Mouse (Mus musculus) hindbrain, embryonic 14.5 days (tissue): Measurements from ENCODE around the gene a. TPM values are rescaled to one million over a fixed set of nuclear protein-coding genes. Genes with fewer than 3 reads are reported as not detected.

Source experiments
- ATAC-seq: fragments of 200-750 bp; cut with Nextera tagmentation; 2 replicates; pipeline ENCODE4 v1.8.0; 2017; ENCODE audit warnings: moderate number of reproducible peaks, mild to moderate bottlenecking, moderate TSS enrichment, moderate library complexity; ENCODE audit not compliant: low FRiP score
- DNase-seq: peaks from one replicate; pipeline ENCODE4 v3.0.0-alpha.2; 2015; ENCODE audit warnings: low spot score
- H3K27ac ChIP-seq: fragments of 300-500 bp; sonication (generic); 2 replicates; pipeline ENCODE4 v1.5.1; 2014; ENCODE audit warnings: mild to moderate bottlenecking, moderate library complexity
- H3K27me3 ChIP-seq: fragments of 300-500 bp; sonication (generic); 2 replicates; pipeline ENCODE4 v1.6.1; 2014; ENCODE audit warnings: mild to moderate bottlenecking, low read length, mixed read lengths; ENCODE audit not compliant: control insufficient read depth, insufficient read depth
- H3K36me3 ChIP-seq: fragments of 300-500 bp; sonication (generic); replicated peaks from 2 replicates; pipeline ENCODE4 v1.6.1; 2014; ENCODE audit not compliant: control insufficient read depth, insufficient read depth
- H3K4me1 ChIP-seq: fragments of 300-500 bp; sonication (generic); replicated peaks from 2 replicates; pipeline ENCODE4 v1.6.1; 2014; ENCODE audit warnings: antibody characterized with exemption, low read length, mixed read lengths; ENCODE audit not compliant: control insufficient read depth, insufficient read depth
- H3K4me2 ChIP-seq: fragments of 300-500 bp; sonication (generic); replicated peaks from 2 replicates; pipeline ENCODE4 v1.6.1; 2014; ENCODE audit warnings: mild to moderate bottlenecking, moderate library complexity
- H3K4me3 ChIP-seq: fragments of 300-500 bp; sonication (generic); replicated peaks from 2 replicates; pipeline ENCODE4 v1.5.1; 2014; ENCODE audit warnings: mild to moderate bottlenecking, low read length
- H3K9ac ChIP-seq: fragments of 300-500 bp; sonication (generic); 2 replicates; pipeline ENCODE4 v1.6.1; 2014
- H3K9me3 ChIP-seq: fragments of 300-500 bp; sonication (generic); 2 replicates; pipeline ENCODE4 v1.6.1; 2016; ENCODE audit warnings: low read length; ENCODE audit not compliant: control insufficient read depth
- WGBS: fragments of 180-500 bp; shearing (Covaris S2); extraction: QIAGEN DNeasy Blood & Tissue Kit; methylation state at CpG from one replicate; pipeline ENCODE4 v1.1.7; 2014; 5-methylcytosine and 5-hydroxymethylcytosine counted together
- polyA plus RNA-seq: library from polyadenylated mRNA; unstranded; fragments of >200 nt; fragmentation: Nextera tagmentation; extraction: Ambion mirVana; gene quantifications from 2 replicates; pipeline ENCODE4 v1.2.1, GENCODE M21; 2014

a gene
- polyA plus RNA-seq, 1 experiment from 2014 or later: 1.3 TPM

DNA sequence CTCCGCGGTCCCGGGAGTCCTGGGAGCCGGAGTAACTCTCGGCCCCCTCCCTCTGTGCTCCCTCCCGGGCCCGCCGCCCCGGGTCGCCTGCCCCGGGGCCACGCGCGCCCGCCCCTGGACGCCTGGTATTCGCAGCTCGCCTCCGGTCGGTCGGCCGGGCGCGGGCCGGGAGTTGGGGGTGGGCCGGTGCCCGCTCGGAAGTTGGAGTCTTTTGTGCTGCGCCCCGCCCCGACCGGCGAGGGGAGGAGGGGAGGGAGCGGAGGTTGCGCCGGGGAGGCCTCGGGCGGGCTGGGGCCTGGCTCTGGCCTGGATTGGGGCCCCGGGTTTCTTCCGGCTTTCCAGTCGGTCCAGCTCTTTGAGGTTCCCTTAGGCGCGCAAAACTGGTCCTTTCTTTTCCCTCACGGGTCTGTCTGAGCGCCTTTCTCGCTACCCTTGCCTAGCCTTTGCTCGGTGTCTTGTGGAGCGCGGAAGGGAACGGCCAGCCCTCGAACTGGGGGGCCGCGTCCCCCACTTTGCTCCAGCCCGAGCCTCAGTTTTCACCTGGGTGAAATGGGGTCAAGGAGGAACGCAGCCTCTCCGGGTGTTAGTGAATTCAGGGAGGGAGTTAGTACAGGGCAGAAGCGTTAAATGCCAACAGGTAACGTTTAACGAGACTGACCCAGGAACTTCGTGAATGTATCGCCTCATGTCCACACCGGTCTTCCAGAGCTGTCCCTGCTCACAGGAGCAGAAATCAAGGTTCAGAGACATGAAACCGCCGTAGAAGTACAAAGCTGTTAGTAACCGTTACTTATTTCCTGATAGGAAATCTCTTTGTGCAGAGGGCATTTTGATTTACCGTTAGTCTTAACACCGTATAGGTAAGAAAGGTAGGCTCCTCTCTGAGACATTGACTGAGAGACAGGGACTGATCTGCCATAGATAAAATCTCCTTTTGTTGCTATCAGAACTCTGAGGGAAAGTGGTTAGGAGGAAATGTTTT, 750 bp downstream of the a start:
- DNase-seq (peak; percentile 49), ATAC-seq (peak; percentile 14; the same call in 1 of the 2 replicates)
- 1% methylated on average over 49 of the region's 67 CpGs for WGBS
- peak overlapping the region; percentile 85 for H3K9ac ChIP-seq
- no peaks in the 10 kb centered on the region for H3K9me3 ChIP-seq
- H3K4me3 ChIP-seq: peak overlapping the region; percentile 92
- H3K36me3 ChIP-seq: no peaks in the 10 kb centered on the region
- H3K4me2 ChIP-seq: peak overlapping the region; percentile 81
- no peaks in the 10 kb centered on the region for H3K27me3 ChIP-seq
- peak overlapping the region; percentile 100 for H3K27ac ChIP-seq
- peaks cover 19% of the 10 kb centered on the region for H3K4me1 ChIP-seq

DNA sequence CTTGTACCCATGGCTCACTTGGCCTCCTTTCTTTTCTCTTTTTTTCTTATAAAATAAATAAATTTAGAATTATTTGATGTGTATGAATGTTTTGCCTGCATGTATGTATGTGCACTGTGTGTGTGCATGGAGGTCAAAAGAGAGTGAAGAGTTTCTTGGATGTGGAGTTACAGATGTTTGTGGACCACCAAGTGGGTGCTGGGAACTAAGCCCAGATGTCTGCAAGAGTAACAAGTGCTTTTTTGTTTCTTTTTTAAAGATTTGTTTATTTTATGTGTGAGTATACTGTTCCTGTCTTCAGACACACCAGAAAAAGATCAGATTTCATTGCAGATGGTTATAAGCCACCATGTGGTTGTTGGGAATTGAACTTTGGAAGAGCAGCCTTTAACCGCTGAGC, 12.2 kb downstream of the a start:
- H3K9me3 ChIP-seq: no peaks in the 10 kb centered on the region
- WGBS: 88% methylated on average over 1 of the region's 1 CpGs
- no peaks in the 10 kb centered on the region for H3K36me3 ChIP-seq
- H3K27me3 ChIP-seq: no peaks in the 10 kb centered on the region
- no peak overlapping the region for H3K27ac ChIP-seq
- H3K9ac ChIP-seq: no peak overlapping the region
- H3K4me2 ChIP-seq: no peak overlapping the region
- no peaks in the 10 kb centered on the region for H3K4me1 ChIP-seq
- H3K4me3 ChIP-seq: no peak overlapping the region
- DNase-seq: no peak
- ATAC-seq: no peak

DNA sequence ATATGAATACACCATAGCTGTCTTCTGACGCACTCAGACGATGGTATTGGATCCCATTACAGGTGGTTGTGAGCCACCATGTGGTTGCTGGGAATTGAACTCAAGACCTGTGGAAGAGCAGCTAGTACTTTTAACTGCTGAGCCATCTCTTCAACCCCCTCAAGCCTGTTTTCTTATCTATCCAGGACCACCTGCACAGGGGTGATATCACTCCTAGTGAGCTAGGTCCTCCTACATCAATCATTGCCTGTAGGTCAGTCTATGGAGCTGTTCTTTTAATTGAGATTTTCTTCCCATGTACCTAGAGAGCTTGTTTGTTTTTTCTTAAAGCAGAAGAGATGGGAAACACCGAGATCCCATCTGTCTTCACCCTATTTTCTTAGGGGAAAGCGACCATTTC, 12.6 kb downstream of the a start:
- Histone ChIP-seq H3K9ac (no peak overlapping the region), H3K9me3 (no peaks in the 10 kb centered on the region), H3K36me3 (no peaks in the 10 kb centered on the region), H3K4me1 (no peaks in the 10 kb centered on the region), H3K27ac (no peak overlapping the region), H3K27me3 (no peaks in the 10 kb centered on the region), H3K4me2 (no peak overlapping the region), H3K4me3 (no peak overlapping the region)
- DNase-seq (no peak), ATAC-seq (no peak)
- WGBS: 72% methylated on average over 4 of the region's 4 CpGs

- WGBS: 81% methylated on average over 1 of the region's 1 CpGs
- no peak for ATAC-seq
- Histone ChIP-seq H3K9me3 (no peaks in the 10 kb centered on the region), H3K27ac (no peak overlapping the region), H3K9ac (no peak overlapping the region), H3K27me3 (no peaks in the 10 kb centered on the region), H3K4me3 (no peak overlapping the region), H3K36me3 (no peaks in the 10 kb centered on the region), H3K4me2 (no peak overlapping the region), H3K4me1 (no peaks in the 10 kb centered on the region)
- no peak for DNase-seq
These were observed 16.5 kb downstream of the a start for GRCm38 (mm10) chr2:154807689-154808088.

DNA sequence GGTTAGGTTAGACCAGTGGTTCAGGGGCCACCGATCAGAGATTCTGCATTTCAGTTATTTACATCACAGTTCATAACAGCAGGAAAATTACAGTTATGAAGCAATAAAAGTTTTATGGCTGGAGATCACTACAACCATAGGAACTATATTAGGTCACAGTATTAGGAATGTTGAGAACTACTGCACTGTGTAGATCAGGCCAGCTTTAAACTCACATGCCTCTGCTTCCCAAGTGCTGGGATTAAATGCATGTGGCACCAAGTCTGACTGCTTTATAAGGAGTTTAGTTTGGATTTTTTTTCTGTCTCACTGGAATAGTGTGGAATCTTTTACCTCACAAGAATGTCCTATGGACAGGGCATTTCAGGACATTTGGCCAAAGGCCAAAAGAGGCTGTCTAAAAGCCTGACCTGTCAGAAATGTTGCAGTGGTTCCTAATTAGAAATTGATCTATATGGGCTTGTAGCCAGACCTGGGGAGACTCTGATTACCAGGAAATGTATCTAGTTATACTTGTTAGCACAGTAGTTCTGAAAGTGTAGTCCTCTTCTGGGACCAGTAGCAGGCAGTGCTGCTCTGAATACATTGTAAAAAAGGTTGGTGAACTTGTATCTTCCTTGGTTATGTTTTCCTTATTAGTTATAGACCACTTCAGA, 18.0 kb downstream of the a start:
- Histone ChIP-seq H3K4me1 (no peaks in the 10 kb centered on the region), H3K27me3 (no peaks in the 10 kb centered on the region), H3K4me2 (no peak overlapping the region), H3K9ac (no peak overlapping the region), H3K36me3 (no peaks in the 10 kb centered on the region), H3K9me3 (no peaks in the 10 kb centered on the region), H3K27ac (no peak overlapping the region), H3K4me3 (no peak overlapping the region)
- ATAC-seq (no peak), DNase-seq (peak; percentile 32)
- 100% methylated on average over 1 of the region's 1 CpGs for WGBS

DNA sequence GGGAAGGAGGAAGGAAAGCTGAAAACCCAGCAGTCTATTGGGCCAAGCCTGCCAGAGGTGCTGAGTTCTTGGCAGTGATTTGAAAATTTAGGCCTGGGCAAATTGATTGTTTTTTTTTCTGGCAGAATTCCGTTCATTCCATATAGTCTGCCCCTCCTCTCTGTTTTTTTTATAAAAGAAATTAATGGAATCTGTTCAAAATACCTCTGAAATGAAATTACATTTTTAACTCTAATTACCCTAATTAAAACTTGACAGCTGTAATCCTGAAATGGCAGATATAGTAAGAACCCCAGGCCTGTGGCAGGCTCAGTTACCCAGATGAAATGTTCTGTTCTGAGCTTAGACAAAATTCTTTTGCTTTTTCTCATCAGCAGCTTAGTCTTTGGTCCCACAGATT, 19.6 kb downstream of the a start:
- H3K9ac ChIP-seq: no peak overlapping the region
- DNase-seq (no peak), ATAC-seq (no peak)
- no peak overlapping the region for H3K4me2 ChIP-seq
- H3K9me3 ChIP-seq: no peaks in the 10 kb centered on the region
- 52% methylated on average over 1 of the region's 1 CpGs for WGBS
- no peaks in the 10 kb centered on the region for H3K27me3 ChIP-seq
- no peak overlapping the region for H3K4me3 ChIP-seq
- no peaks in the 10 kb centered on the region for H3K36me3 ChIP-seq
- H3K4me1 ChIP-seq: no peaks in the 10 kb centered on the region
- no peak overlapping the region for H3K27ac ChIP-seq

DNA sequence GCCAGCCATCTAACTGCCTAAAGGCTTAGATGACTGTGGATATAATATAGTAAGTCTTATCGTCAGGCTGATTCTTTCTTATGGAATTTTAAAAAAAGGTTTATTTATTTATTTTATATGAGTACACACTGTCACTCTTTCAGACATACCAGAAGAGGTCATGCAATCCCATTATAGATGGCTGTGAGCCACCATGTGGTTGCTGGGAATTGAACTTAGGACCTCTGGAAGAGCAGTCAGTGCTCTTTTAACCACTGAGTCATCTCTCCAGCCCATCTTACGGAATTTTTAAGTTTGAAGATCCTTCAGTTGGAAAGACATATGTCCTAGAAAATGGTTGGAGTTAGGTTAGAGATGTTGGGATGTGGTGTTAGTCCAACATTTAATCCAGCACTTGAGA, 22.2 kb downstream of the a start:
- no peak overlapping the region for H3K4me2 ChIP-seq
- no peaks in the 10 kb centered on the region for H3K36me3 ChIP-seq
- no peaks in the 10 kb centered on the region for H3K9me3 ChIP-seq
- ATAC-seq: no peak
- no peak overlapping the region for H3K4me3 ChIP-seq
- DNase-seq: no peak
- WGBS: 90% methylated on average over 2 of the region's 2 CpGs
- no peak overlapping the region for H3K9ac ChIP-seq
- no peak overlapping the region for H3K27ac ChIP-seq
- H3K27me3 ChIP-seq: no peaks in the 10 kb centered on the region
- peaks cover 18% of the 10 kb centered on the region for H3K4me1 ChIP-seq

DNA sequence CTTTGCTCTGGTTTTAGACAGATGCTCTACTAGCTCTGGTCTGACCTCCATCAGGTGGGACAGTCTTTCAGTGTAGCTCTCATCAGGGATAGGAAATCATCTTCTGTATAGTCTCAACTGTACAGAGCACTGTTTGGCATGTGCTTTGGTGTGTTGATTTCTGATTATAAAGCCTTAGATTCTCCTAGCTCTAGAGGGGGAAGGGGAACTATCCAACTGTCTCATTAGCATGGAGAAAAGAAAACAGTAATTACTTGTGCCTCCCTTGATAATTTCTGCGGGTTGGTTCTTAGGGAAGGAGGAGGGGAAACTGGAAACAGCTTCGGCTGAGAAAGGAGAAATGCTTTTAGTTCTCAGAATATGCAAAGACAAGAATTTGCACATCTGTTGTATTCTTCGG, 25.9 kb downstream of the a start:
- H3K9me3 ChIP-seq: no peaks in the 10 kb centered on the region
- no peaks in the 10 kb centered on the region for H3K36me3 ChIP-seq
- peaks cover 20% of the 10 kb centered on the region for H3K4me1 ChIP-seq
- peak overlapping the region; percentile 40; the same call in 1 of the 2 replicates for H3K27ac ChIP-seq
- no peaks in the 10 kb centered on the region for H3K27me3 ChIP-seq
- peak overlapping the region; percentile 25 for H3K4me2 ChIP-seq
- peak; percentile 27; the same call in 1 of the 2 replicates for ATAC-seq
- DNase-seq: no peak
- H3K9ac ChIP-seq: no peak overlapping the region
- no peak overlapping the region for H3K4me3 ChIP-seq
- WGBS: 35% methylated on average over 3 of the region's 3 CpGs

DNA sequence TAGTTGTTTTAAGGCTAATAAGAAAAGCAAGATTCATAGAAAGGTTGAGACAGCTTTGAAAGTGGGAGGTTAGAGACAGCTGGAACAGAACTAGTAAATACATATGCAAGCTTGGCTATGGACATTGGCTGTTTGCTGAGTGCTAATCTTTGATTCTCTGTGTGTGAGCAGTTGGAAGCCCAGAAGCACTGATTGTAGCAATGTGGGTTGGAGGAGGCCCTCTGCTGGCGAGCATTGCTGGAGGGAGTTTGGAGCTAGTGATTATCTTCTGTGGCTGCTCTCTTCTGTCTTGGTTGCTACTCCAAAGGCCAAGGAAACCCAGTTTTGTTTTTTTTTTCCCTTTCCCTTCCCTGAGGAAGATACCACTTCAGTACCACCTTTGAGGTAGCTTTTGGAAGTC, 26.6 kb downstream of the a start:
- Histone ChIP-seq H3K4me3 (no peak overlapping the region), H3K4me1 (peaks cover 20% of the 10 kb centered on the region), H3K9ac (no peak overlapping the region), H3K27ac (peak overlapping the region; percentile 40; the same call in 1 of the 2 replicates), H3K27me3 (no peaks in the 10 kb centered on the region), H3K36me3 (no peaks in the 10 kb centered on the region), H3K4me2 (no peak overlapping the region), H3K9me3 (no peaks in the 10 kb centered on the region)
- 47% methylated on average over 1 of the region's 1 CpGs for WGBS
- DNase-seq (peak; percentile 39), ATAC-seq (no peak)
